Mouse (Mus musculus): ENCODE results near the gene Pih1d1.
A peak's percentile ranks its signal among the peaks of the same experiment; 100 is the strongest.

Gene Pih1d1

GRCm38 (mm10) chr7:45126147-45126843 lies 27.8 kb upstream of the Pih1d1 start:
- DNase-seq (ENCODE audit: low read depth in 2 of 2, low spot score in 2 of 2): no peak

DNA sequence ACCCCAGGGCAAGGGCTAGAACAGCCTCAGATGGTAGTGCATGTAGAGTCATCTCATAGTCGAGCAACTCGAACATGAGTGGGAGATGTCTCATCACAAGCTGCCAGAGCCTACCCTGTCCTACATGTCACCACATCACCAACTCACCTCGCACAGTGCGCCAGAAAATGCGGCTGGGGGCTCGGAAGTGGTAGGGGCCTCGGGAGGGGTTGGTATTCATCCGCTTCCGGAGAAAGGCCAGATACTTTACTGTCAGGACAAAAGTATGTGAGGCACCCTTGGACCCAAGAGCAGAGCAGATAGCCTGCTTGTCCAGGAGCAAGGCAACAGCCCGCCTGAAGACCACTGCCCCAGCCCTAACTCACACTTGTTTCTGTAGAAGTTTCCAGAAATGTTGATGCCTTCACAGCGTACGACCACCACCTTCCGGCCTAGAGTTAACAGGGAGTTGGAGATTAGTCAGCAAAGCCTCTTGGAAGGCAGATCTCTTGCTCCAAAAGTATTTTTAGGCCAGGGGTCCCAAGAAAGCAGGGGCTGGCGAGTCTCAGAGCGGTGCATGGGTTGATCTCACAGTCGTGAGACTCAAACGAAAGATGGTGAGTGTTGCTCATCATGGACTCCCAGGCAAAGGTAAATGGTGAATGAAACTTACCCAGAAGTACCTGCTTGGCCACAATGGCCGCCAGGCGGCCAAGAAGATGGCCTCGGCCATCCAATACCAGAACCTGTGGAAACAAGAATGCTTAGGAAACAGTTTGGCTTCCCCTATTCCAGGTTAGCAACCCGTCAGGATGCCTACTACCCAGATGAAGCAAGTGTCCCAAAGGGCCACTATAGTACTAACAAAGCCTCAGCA lies 27.0 kb upstream of the Pih1d1 start:
- DNase-seq (ENCODE audit: low read depth in 2 of 2, low spot score in 2 of 2): no peak

GRCm38 (mm10) chr7:45127700-45128224 lies 26.3 kb upstream of the Pih1d1 start:
- no peak for DNase-seq (ENCODE audit: low read depth in 2 of 2, low spot score in 2 of 2)

DNA sequence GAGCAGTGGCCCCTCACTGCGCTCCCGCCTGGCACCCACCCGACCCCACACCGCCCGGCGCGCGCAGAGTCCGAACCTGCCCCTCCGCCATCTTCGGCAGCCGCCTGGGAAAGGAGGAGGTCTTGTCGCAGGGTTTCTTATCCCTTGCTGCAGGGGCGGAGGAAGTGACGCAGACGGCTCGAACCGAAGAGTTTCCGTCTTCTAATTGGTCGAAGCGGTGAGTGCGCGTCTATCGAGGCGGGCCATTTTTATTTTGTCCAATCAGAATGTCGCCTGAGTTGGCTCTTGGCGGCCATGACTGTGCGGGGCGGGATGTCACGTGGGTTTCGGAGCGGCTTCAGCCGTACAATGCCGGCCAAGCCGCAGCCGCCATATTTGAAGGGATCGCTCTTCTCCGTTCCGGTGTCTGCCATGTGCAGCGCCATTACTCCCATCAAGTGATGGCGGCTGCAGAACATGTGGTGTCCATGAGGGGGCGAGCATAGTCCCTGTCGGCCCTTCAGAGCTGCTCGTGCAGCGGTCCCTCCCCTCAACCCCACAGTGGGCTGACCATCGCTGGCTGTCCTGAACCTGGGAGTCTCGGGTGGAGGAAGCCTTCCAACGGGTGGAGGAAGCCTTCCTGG lies 25.4 kb upstream of the Pih1d1 start, which contains the start of gene Rpl13a:
TSS of gene Rpl13a (minus strand) at position 138 of the 623 bp plus-strand sequence.
- peak; percentile 97 for DNase-seq (ENCODE audit: low read depth in 2 of 2, low spot score in 2 of 2)

GRCm38 (mm10) chr7:45129318-45129717 lies 24.8 kb upstream of the Pih1d1 start:
- DNase-seq (ENCODE audit: low read depth in 2 of 2, low spot score in 2 of 2): no peak

GRCm38 (mm10) chr7:45129776-45130512 lies 24.2 kb upstream of the Pih1d1 start:
- no peak for DNase-seq (ENCODE audit: low read depth in 2 of 2, low spot score in 2 of 2)

DNA sequence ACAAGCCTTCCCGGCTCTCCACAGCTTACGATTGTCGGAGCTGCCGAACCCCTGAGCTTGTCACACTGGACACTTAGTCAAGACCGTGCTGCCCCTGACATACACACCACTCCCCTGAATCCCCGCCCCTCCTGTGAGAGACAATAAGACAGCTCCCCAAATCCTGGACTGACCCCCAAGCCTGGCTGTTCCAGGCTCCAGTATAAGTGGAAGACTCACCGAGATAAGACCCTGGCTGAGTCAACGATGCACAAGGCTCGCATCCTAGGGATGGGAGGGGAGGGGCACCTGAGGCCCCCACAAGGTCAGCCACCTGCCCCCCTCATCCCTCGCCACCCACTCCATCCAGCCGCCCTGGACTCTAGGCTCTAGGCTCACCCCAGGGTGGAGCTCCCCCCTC lies 22.3 kb upstream of the Pih1d1 start:
- no peak for DNase-seq (ENCODE audit: low read depth in 2 of 2, low spot score in 2 of 2)

DNA sequence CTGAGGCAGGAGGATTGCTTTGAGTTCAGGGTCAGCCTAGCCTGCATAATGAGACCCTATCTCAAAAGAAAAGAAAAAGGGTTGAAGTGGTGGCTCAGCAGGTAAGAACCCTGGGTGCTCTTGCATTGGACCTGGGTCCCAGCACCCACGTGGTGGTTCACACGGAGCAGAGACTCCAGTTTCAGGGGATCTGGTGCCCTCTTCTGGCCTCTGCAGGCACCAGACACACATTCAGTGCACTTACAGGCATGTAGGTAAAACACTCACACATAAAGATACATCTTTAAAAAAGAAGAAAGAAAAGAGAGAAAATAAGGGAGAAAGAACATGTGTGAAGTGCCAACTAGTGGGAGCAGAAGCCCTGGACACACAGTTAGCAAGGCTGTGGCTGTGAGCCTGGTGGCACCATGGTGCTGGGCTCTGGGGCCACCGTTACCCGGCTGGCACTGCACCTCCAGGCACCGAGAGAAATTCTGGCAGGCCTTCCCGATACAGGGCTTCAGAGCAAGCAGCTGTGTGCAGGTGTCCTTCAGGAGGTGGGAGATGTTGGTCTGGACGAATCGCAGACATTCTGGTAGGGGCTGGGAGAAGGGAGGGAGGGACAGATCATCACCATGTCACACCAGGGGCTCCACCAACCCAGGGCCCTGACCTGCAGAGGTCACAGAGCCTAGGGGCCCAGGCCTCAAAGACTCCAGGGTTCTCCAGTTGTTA lies 20.5 kb upstream of the Pih1d1 start:
- DNase-seq (ENCODE audit: low read depth in 2 of 2, low spot score in 2 of 2): no peak

GRCm38 (mm10) chr7:45134544-45135026 lies 19.5 kb upstream of the Pih1d1 start:
- no peak for DNase-seq (ENCODE audit: low read depth in 2 of 2, low spot score in 2 of 2)

DNA sequence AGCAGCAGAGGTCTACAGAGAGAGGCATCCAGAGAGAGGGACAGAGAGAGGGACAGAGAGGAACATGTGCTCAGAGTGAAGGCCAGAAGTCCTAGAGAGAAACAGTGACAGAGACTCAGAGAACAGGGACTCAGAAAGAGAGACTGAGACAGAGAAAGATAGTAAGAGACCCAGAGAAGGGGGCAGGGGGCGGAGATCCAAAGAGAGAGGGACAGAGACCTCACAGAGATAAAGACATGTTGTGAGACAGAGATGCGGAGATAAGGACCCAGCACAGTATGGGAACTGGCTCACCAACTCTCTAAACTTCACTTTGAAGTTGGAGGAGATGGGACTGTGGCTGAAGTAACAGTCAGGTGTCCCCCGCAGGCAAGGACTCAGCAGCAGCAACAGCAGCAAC lies 18.7 kb upstream of the Pih1d1 start:
- DNase-seq (ENCODE audit: low read depth in 2 of 2, low spot score in 2 of 2): no peak

DNA sequence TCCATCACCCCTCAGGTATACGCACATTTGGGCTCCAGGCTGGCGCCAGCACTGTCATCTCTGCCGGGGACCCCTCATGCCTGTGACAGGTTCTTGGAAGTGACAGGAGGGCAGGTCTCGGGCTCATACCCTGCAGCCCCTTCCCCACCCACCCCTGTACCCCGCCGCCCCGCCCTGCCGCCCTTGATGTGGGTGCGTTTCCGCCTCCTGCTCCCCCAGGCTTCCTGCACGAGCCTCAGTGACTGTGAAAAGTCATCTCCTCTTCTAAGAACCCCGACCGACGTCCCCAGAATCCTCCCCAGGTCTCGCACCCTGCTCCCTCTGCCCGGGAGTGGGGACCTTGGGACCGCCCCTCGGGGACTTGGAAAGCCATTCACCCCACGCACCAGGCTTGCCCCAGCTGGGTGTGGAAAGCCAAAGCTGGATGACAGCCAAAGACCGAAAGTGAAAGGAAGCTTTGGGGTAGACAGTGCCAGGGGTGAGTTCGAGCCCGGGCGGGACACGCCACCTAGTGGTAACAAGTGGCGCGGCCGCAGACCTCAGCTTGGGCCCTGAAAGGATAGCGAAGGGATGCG lies 18.0 kb upstream of the Pih1d1 start, which contains the start of the genes Gm45713 and Flt3l:
TSS of gene Gm45713 (minus strand) at position 239 of the 575 bp plus-strand sequence.
TSS of gene Flt3l (minus strand) at position 440 of the 575 bp plus-strand sequence.
- peak; percentile 91 to 94 for DNase-seq (ENCODE audit: low read depth in 2 of 2, low spot score in 2 of 2)

DNA sequence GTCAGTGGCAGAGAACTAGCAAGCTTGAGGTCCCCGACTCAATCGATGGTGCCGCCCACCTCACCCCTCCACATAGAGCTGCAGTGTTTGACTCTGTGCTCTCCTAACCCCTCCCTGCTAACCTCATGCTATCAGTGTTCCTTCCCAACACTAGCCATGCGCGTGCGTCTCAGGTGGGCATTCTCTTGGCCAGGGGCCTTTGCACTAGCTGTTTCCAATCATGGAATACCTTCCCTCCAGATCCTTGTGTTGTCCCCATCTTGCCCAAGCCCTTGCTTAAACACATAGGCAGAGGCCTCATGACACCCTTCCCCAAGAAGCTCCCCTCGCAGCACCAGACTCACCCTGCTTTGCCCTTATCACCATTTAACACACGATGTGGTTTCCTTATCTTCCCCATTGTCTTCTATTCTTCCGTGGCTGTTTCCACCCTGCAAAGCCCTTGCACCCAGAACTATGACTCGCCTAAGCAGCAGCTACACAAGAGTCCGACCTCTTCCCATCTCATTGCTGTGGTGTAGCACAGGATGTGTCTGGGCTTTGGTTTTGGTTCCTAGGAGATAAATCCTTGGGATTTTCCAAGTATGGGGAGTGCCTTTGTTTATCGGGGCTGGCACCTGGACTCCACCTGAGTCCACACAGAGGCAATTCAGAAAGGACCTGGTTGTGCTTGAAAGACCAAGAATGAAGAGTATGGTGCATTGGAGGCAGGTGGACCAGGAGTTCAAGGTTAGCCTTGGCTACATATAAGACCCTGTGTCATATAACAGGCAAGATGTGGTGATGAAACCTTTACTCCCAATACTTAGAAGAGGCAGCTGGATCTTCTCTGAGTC lies 16.7 kb upstream of the Pih1d1 start:
- DNase-seq (ENCODE audit: low read depth in 2 of 2, low spot score in 2 of 2): no peak

- no peak for DNase-seq (ENCODE audit: low read depth in 2 of 2, low spot score in 2 of 2)
Measured at GRCm38 (mm10) chr7:45138403-45138802, 15.7 kb upstream of the Pih1d1 start.

DNA sequence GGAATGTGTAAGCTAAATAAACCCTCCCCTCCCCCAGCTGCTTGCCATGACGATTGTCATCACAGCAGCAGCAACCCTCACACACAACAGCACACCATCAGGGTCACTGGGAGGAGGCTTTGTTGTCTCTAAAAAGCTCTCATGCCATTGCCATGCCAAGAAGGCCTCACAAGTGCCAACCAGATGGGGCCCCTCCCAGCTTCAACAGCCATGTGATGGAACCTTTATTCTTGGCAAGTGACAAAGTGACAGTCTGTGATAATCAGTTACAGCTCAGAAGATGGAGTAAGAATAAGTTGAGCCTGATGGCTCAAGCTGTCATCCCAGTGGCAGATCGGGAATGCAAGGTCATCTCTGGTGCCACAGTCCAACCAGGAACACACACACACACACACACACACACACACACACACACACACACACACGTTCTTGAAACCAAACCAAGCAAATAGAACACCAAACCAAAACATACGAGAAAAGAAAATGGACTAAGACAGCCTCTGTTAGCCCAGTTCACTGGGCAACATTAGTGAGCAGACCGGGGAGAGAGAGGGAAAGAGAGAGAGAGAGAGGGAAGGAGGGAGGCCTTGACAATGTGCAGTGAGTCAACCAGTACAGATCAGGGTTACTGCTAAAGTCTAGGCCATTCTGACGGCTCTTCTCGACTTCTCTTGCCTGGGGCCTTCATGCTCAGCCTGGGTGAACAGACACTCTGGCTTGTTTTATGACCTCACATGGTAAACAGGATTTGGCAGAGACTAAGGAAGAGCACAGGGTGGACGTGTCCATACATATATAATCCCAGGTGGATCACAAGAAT lies 14.0 kb upstream of the Pih1d1 start:
- no peak for DNase-seq (ENCODE audit: low read depth in 2 of 2, low spot score in 2 of 2)

DNA sequence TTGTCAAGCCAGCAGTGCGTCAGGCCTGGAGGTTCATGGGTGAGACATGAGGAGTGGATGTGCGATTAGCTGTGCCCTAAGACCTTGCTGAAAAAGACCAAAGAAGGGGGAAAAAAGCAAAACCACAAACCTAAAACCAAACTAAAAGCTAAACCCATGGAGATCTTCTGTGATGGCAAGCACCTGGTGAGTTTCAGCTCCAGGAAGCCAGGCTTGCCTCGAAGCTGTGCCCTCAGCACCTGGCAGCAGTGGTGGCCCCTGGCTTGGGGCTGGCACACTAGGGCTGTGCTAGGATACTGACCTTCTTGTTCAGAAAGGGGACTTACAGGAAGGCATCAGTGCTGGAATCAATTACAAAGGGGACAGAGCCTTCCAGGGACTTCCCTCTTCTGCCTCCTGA lies 12.8 kb upstream of the Pih1d1 start:
- DNase-seq (ENCODE audit: low read depth in 2 of 2, low spot score in 2 of 2): no peak

DNA sequence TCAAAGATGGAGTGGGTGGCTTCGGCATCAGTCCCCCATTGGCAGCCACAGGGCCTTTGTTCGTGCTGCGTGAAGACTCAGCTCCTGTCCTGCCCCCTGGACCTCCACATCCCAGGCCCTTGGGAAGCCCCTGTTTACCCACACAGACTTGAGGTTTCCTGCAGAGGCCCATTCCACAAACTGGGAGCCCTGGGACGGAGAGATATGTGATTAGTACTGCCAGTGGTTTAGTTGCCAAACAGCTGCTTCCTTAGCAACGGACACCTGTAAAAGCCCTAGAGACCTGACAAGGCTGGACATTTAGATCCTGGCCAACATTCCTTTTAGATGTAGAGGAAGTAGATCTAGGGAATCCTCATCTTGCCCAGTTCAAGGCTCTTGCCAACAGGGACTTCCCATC lies 12.2 kb upstream of the Pih1d1 start:
- no peak for DNase-seq (ENCODE audit: low read depth in 2 of 2, low spot score in 2 of 2)

GRCm38 (mm10) chr7:45144368-45145174 lies 9.5 kb upstream of the Pih1d1 start:
- DNase-seq (ENCODE audit: low read depth in 2 of 2, low spot score in 2 of 2): no peak

Data from CD8-positive naive resting alpha-beta T cell, adult 2 months (primary cell).